Mouse (Mus musculus) lung, adult 2 months (tissue): Measurements from ENCODE around the gene 2610528A11Rik.

Experiments
- CTCF ChIP-seq: fragments of 200-500 bp; IDR thresholded peaks from 2 replicates; pipeline ENCODE4 v1.5.1; 2011; ENCODE audit warnings: mild to moderate bottlenecking, low read length, control low read depth; ENCODE audit not compliant: insufficient read depth
- POLR2A ChIP-seq: fragments of 200-500 bp; IDR thresholded peaks from 2 replicates; pipeline ENCODE4 v1.6.1; 2011; ENCODE audit warnings: low read depth, mild to moderate bottlenecking, control low read depth, low read length, borderline replicate concordance; ENCODE audit errors: extremely low read depth

DNA sequence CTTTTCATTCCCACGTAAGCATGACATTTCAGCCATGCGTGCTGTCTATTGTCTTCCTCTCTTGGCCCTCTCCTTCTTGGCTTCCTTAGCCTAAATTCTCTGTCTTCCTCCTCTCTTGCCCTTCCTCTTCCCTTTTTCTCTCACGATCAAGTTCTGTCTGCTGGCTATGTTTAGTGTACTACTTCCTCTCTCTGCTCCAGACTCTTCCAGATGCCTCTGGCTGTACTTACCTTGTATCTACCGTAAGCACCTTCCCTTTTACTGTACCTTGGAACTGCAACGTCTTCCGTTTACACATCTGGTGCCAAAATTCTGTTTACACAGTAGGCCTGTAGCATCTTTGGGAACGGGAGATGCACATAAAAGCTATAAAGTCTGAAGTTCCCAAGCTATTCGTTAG is 4.4 kb downstream of the 2610528A11Rik start:
- TF ChIP-seq CTCF (no peak), POLR2A (no peak)
